Mouse (Mus musculus): ENCODE measurements around the gene Gm21974. TPM values are rescaled to one million over a fixed set of nuclear protein-coding genes. Genes with fewer than 3 reads are reported as not detected.

The Gm21974 gene
- polyA plus RNA-seq, 1 experiment from 2014 or later: not detected

DNA sequence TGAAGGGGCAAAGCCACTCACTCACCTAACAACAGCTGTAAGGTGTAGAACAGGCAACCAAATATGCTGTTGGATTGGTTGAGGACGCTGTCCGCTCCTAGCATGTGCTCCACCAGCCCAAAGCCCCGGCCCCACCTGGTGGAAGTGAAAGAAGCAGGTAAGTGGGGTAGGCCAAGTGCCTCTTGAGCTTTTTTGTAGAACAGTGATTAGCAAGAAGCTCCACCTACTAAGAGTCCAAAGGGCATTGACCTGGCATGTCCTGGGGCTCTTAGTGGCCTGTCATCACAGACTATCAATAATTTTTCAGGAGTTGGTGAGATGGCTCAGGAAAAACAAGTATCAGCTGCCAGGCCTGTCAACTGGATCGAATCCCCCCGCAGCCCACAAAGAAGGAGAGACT lies 774 bp downstream of the Gm21974 start:
- Histone ChIP-seq H3K27me3 (replicated peaks; ENCODE audit: control insufficient read depth, insufficient read depth, low read length) (no peaks in the 10 kb centered on the region), H3K27ac (ENCODE audit: low read depth, low read length) (no peak overlapping the region), H3K9ac (ENCODE audit: low read length) (no peak overlapping the region; the same call in 1 of the 2 replicates), H3K4me1 (ENCODE audit: control insufficient read depth, insufficient read depth, low read length) (peaks cover 7% of the 10 kb centered on the region), H3K4me3 (ENCODE audit: low read depth, low read length) (peak overlapping the region; percentile 53), H3K36me3 (ENCODE audit: control insufficient read depth, insufficient read depth, low read length) (peaks cover 22% of the 10 kb centered on the region), H3K9me3 (replicated peaks; ENCODE audit: control insufficient read depth, low read length) (no peaks in the 10 kb centered on the region), H3K4me2 (ENCODE audit: low read length) (peak overlapping the region; percentile 82)
- 81% methylated on average over 5 of the region's 5 CpGs for WGBS
- DNase-seq (ENCODE audit: low spot score): no peak
- no peak for ATAC-seq

DNA sequence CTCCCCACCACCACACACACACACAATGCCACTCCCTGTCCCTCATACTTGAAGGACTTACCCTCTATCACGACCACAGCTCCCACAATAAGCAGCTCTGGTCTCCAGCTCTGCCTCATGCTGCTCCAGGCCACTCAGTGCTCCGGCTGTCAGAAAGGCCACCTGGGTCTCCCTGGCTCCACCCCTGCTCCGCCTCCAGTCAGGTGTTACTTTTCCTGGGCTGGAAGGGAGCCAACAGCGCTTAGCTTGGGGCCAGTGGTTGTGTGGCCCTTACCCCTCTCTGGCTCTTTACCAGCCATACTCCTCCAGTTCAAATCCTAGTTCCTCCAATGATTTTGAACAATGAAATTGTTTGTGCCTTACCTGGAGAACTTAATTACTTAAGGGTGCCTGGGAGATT lies 4.5 kb downstream of the Gm21974 start, which contains the start of gene Prss53:
Gene Prss53, minus strand, starts transcription at position 173 of the 400 bp plus-strand sequence.
- no peak for ATAC-seq
- no peaks in the 10 kb centered on the region for H3K9me3 ChIP-seq (replicated peaks; ENCODE audit: control insufficient read depth, low read length)
- no peak for DNase-seq (ENCODE audit: low spot score)
- H3K4me2 ChIP-seq (ENCODE audit: low read length): no peak within 1 kb of the TSS
- H3K4me3 ChIP-seq (ENCODE audit: low read depth, low read length): no peak within 1 kb of the TSS
- H3K9ac ChIP-seq (ENCODE audit: low read length): no peak within 1 kb of the TSS
- peaks cover 7% of the 10 kb centered on the region for H3K4me1 ChIP-seq (ENCODE audit: control insufficient read depth, insufficient read depth, low read length)
- H3K27ac ChIP-seq (ENCODE audit: low read depth, low read length): no peak within 1 kb of the TSS
- H3K36me3 ChIP-seq (ENCODE audit: control insufficient read depth, insufficient read depth, low read length): peaks cover 58% of the 10 kb centered on the region
- 34% methylated on average over 4 of the region's 4 CpGs for WGBS
- H3K27me3 ChIP-seq (replicated peaks; ENCODE audit: control insufficient read depth, insufficient read depth, low read length): no peaks in the 10 kb centered on the region

DNA sequence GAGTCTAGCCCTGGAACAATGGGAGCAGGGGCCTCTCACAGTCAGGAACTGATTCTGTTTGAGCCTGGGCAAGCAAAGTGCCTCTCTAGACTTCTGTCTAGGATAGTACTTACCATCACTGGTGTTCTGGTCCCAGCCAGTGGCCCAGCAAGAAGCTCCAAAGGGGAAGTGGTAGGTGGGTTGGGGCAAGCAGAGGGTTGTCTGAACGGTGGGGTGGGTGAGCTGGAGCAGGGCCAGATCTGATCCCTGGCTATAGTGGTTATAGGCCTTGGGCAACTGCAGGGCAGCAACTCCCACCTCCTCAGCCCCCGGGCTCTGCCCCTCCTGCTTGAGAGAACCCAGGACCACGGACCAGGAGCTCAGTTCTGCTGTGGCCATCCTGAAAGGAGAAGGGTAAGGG lies 6.4 kb downstream of the Gm21974 start:
- H3K9ac ChIP-seq (ENCODE audit: low read length): no peak overlapping the region
- H3K4me2 ChIP-seq (ENCODE audit: low read length): no peak overlapping the region
- H3K9me3 ChIP-seq (replicated peaks; ENCODE audit: control insufficient read depth, low read length): no peaks in the 10 kb centered on the region
- H3K4me1 ChIP-seq (ENCODE audit: control insufficient read depth, insufficient read depth, low read length): peaks cover 2% of the 10 kb centered on the region; the same call in 1 of the 2 replicates
- peaks cover 78% of the 10 kb centered on the region for H3K36me3 ChIP-seq (ENCODE audit: control insufficient read depth, insufficient read depth, low read length)
- WGBS: 73% methylated on average over 3 of the region's 3 CpGs
- H3K27me3 ChIP-seq (replicated peaks; ENCODE audit: control insufficient read depth, insufficient read depth, low read length): no peaks in the 10 kb centered on the region
- ATAC-seq: no peak
- no peak overlapping the region for H3K4me3 ChIP-seq (ENCODE audit: low read depth, low read length)
- no peak overlapping the region for H3K27ac ChIP-seq (ENCODE audit: low read depth, low read length)
- no peak for DNase-seq (ENCODE audit: low spot score)

DNA sequence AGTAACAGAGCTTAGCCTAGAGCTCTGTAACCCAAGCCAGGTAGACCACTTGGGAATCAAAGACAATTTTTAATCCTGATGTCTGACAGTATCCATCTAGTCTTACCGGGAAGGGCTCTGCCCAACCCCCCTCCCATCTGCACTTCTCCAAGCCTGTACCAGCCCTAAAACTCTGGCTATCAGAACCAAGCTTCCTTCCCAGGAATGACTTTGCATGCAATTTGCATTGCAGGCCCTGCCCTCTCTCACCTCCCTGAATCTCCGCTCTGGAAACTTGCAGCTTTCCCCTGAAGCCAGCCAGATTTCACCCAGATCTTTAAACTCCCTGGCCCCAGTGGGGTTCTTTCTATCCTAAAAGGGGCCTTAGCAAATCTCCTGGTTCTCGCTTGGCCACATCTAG lies 7.5 kb downstream of the Gm21974 start:
- Histone ChIP-seq H3K4me1 (ENCODE audit: control insufficient read depth, insufficient read depth, low read length) (peaks cover 2% of the 10 kb centered on the region; the same call in 1 of the 2 replicates), H3K4me2 (ENCODE audit: low read length) (no peak overlapping the region), H3K9ac (ENCODE audit: low read length) (no peak overlapping the region), H3K36me3 (ENCODE audit: control insufficient read depth, insufficient read depth, low read length) (peaks cover 87% of the 10 kb centered on the region), H3K4me3 (ENCODE audit: low read depth, low read length) (no peak overlapping the region), H3K9me3 (replicated peaks; ENCODE audit: control insufficient read depth, low read length) (no peaks in the 10 kb centered on the region), H3K27ac (ENCODE audit: low read depth, low read length) (no peak overlapping the region), H3K27me3 (replicated peaks; ENCODE audit: control insufficient read depth, insufficient read depth, low read length) (no peaks in the 10 kb centered on the region)
- DNase-seq (ENCODE audit: low spot score): no peak
- 91% methylated on average over 3 of the region's 3 CpGs for WGBS
- ATAC-seq: no peak

DNA sequence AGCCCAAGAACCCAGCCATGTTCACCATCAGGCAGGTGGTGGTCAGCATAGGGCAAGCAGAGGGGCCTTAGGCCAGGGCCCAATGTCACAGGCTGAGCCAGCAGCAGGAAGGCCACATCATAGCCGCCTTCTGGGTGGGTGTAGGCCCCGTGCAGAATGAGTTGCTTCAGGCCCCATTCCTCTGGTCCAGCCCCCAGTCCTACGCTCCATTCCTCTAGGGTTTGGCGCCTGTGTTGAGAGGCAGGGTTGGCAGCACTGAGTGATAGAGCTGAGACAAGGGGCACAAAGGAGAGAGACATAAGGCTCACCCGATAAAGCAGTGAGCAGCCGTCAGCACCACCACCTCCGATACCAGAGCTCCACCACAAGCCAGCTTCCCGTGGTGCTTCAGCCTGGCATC lies 8.1 kb downstream of the Gm21974 start:
- ATAC-seq: no peak
- no peak overlapping the region for H3K9ac ChIP-seq (ENCODE audit: low read length)
- no peak for DNase-seq (ENCODE audit: low spot score)
- peaks cover 2% of the 10 kb centered on the region; the same call in 1 of the 2 replicates for H3K4me1 ChIP-seq (ENCODE audit: control insufficient read depth, insufficient read depth, low read length)
- H3K27ac ChIP-seq (ENCODE audit: low read depth, low read length): no peak overlapping the region
- WGBS: 80% methylated on average over 8 of the region's 8 CpGs
- no peaks in the 10 kb centered on the region for H3K9me3 ChIP-seq (replicated peaks; ENCODE audit: control insufficient read depth, low read length)
- H3K4me2 ChIP-seq (ENCODE audit: low read length): no peak overlapping the region
- H3K4me3 ChIP-seq (ENCODE audit: low read depth, low read length): no peak overlapping the region
- no peaks in the 10 kb centered on the region for H3K27me3 ChIP-seq (replicated peaks; ENCODE audit: control insufficient read depth, insufficient read depth, low read length)
- H3K36me3 ChIP-seq (ENCODE audit: control insufficient read depth, insufficient read depth, low read length): peaks cover 88% of the 10 kb centered on the region

DNA sequence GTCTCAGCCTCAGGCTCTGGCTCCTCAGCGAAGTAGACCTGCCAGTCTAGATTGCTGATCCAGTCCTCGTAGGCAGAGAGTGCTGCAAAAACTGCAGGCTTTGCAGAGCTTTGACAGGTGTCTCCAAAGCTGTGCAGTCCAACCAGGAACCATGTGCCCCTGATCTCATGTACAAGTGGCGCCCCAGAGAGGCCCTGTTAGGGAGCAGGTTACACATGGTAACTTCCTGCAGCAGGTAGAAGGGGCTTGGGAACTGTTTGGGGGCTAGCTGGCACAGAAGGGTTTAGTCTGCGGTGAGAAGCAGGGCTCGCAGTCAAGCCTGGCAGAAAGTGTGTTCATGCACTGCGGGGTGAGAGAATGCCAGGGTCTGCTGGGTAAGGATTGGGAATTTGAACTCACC lies 8.7 kb downstream of the Gm21974 start:
- 93% methylated on average over 6 of the region's 6 CpGs for WGBS
- H3K9ac ChIP-seq (ENCODE audit: low read length): no peak overlapping the region
- DNase-seq (ENCODE audit: low spot score) (no peak), ATAC-seq (no peak)
- no peak overlapping the region for H3K4me2 ChIP-seq (ENCODE audit: low read length)
- H3K4me3 ChIP-seq (ENCODE audit: low read depth, low read length): no peak overlapping the region
- H3K4me1 ChIP-seq (ENCODE audit: control insufficient read depth, insufficient read depth, low read length): peaks cover 2% of the 10 kb centered on the region; the same call in 1 of the 2 replicates
- no peaks in the 10 kb centered on the region for H3K27me3 ChIP-seq (replicated peaks; ENCODE audit: control insufficient read depth, insufficient read depth, low read length)
- no peaks in the 10 kb centered on the region for H3K9me3 ChIP-seq (replicated peaks; ENCODE audit: control insufficient read depth, low read length)
- H3K36me3 ChIP-seq (ENCODE audit: control insufficient read depth, insufficient read depth, low read length): peaks cover 95% of the 10 kb centered on the region
- no peak overlapping the region for H3K27ac ChIP-seq (ENCODE audit: low read depth, low read length)

DNA sequence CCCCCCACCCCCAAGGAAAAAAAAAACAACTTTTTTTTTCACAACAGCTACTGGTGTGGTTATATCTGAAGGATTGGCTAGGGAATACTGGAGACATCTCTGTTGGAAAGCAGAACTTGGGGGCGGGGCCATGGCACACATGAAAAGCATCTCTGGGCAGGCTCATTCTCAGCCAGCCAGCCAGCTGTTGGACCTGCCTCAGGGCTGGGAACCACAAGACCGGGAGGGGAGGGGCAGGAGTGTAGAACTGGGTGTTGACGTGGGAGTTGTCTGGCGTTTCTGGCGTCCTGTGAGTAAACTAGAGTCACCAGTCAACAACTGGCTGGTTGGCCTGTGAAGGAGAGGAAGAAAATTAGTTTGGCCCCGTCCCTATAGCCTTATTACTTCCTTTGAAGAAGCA lies 9.3 kb downstream of the Gm21974 start:
- no peaks in the 10 kb centered on the region for H3K9me3 ChIP-seq (replicated peaks; ENCODE audit: control insufficient read depth, low read length)
- no peak overlapping the region for H3K4me3 ChIP-seq (ENCODE audit: low read depth, low read length)
- H3K4me1 ChIP-seq (ENCODE audit: control insufficient read depth, insufficient read depth, low read length): peaks cover 2% of the 10 kb centered on the region; the same call in 1 of the 2 replicates
- DNase-seq (ENCODE audit: low spot score): no peak
- ATAC-seq: no peak
- peaks cover 98% of the 10 kb centered on the region for H3K36me3 ChIP-seq (ENCODE audit: control insufficient read depth, insufficient read depth, low read length)
- no peaks in the 10 kb centered on the region for H3K27me3 ChIP-seq (replicated peaks; ENCODE audit: control insufficient read depth, insufficient read depth, low read length)
- no peak overlapping the region for H3K4me2 ChIP-seq (ENCODE audit: low read length)
- WGBS: 78% methylated on average over 6 of the region's 6 CpGs
- H3K9ac ChIP-seq (ENCODE audit: low read length): no peak overlapping the region
- H3K27ac ChIP-seq (ENCODE audit: low read depth, low read length): no peak overlapping the region

DNA sequence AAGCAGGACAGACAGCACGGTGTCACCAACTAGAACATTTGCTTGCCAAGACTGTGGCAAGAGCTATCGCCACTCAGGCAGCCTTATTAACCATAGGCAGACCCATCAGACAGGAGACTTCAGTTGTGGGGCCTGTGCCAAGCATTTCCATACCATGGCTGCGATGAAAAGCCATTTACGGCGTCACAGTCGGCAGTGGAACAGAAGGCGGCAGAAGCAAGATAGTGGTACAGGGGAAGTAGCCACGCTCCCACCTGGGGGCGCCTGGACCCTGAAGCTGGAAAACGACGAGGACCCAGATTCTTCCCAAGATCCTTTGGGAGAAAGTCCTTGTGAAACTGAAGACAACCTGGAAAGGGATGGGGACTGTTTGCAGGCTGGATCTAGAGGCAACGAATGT lies 14.8 kb downstream of the Gm21974 start:
- Histone ChIP-seq H3K9me3 (replicated peaks; ENCODE audit: control insufficient read depth, low read length) (no peaks in the 10 kb centered on the region), H3K27me3 (replicated peaks; ENCODE audit: control insufficient read depth, insufficient read depth, low read length) (no peaks in the 10 kb centered on the region), H3K9ac (ENCODE audit: low read length) (no peak overlapping the region), H3K4me2 (ENCODE audit: low read length) (no peak overlapping the region), H3K4me1 (ENCODE audit: control insufficient read depth, insufficient read depth, low read length) (peaks cover 9% of the 10 kb centered on the region), H3K4me3 (ENCODE audit: low read depth, low read length) (no peak overlapping the region), H3K27ac (ENCODE audit: low read depth, low read length) (no peak overlapping the region), H3K36me3 (ENCODE audit: control insufficient read depth, insufficient read depth, low read length) (peaks cover 76% of the 10 kb centered on the region)
- DNase-seq (ENCODE audit: low spot score) (no peak), ATAC-seq (no peak)
- 89% methylated on average over 12 of the region's 12 CpGs for WGBS

DNA sequence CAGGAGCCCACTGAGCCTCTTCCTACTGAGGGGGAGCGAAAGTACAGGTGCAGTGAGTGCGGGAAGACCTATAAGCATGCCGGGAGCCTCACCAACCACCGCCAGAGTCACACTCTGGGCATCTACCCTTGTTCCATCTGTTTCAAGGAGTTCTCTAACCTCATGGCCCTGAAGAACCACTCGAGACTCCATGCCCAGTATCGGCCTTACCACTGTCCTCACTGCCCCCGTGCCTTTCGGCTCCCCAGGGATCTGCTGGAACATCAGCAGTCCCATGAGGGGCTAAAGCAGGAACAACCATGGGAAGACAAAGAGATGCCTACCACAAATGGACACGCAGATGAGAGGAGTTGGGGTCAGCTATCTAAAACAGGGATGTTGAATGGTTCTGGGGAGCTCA lies 16.0 kb downstream of the Gm21974 start:
- H3K4me1 ChIP-seq (ENCODE audit: control insufficient read depth, insufficient read depth, low read length): peaks cover 13% of the 10 kb centered on the region
- H3K9me3 ChIP-seq (replicated peaks; ENCODE audit: control insufficient read depth, low read length): no peaks in the 10 kb centered on the region
- DNase-seq (ENCODE audit: low spot score) (no peak), ATAC-seq (no peak)
- no peak overlapping the region for H3K9ac ChIP-seq (ENCODE audit: low read length)
- no peak overlapping the region for H3K4me3 ChIP-seq (ENCODE audit: low read depth, low read length)
- peaks cover 65% of the 10 kb centered on the region for H3K36me3 ChIP-seq (ENCODE audit: control insufficient read depth, insufficient read depth, low read length)
- 97% methylated on average over 9 of the region's 9 CpGs for WGBS
- no peak overlapping the region for H3K27ac ChIP-seq (ENCODE audit: low read depth, low read length)
- no peak overlapping the region for H3K4me2 ChIP-seq (ENCODE audit: low read length)
- no peaks in the 10 kb centered on the region for H3K27me3 ChIP-seq (replicated peaks; ENCODE audit: control insufficient read depth, insufficient read depth, low read length)

Data from forebrain, embryonic 14.5 days (tissue).